Mouse (Mus musculus): ENCODE results near the gene Synpo2. TPM values are rescaled to one million over a fixed set of nuclear protein-coding genes. Genes with fewer than 3 reads are reported as not detected.

Gene Synpo2
- polyA plus RNA-seq, 1 experiment from 2014 or later, result 1.1 TPM

- Histone ChIP-seq H3K27me3 (replicated peaks; ENCODE audit: control insufficient read depth, insufficient read depth, low read length) (no peaks in the 10 kb centered on the region), H3K9ac (ENCODE audit: low read length) (no peak overlapping the region), H3K36me3 (ENCODE audit: control insufficient read depth, insufficient read depth, low read length) (no peaks in the 10 kb centered on the region), H3K27ac (ENCODE audit: low read depth, low read length) (no peak overlapping the region), H3K9me3 (replicated peaks; ENCODE audit: control insufficient read depth, low read length) (no peaks in the 10 kb centered on the region), H3K4me2 (ENCODE audit: low read length) (no peak overlapping the region), H3K4me1 (ENCODE audit: control insufficient read depth, insufficient read depth, low read length) (no peaks in the 10 kb centered on the region), H3K4me3 (ENCODE audit: low read depth, low read length) (no peak overlapping the region)
- ATAC-seq, result no peak
- WGBS, result 68% methylated on average over 1 of the region's 1 CpGs
- no peak for DNase-seq (ENCODE audit: low spot score)
These were observed 71.8 kb downstream of the Synpo2 start for GRCm38 (mm10) chr3:123164183-123164582.

DNA sequence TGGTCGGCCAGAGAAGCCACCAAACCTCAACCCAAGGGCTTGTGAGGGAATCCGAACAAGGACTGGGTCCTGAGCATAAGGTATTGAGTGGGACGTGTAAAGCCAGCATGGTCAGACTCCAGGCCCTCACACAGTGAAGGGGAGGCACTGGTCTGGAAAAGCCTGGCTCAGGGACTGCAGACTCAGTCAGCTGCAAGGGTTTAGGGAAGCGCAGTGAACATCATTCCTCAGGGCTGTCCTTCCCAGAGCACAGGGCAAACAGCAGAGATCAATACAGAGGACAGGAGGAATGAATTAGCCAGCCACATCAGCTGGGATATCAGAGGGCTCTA, 72.8 kb downstream of the Synpo2 start:
- WGBS, result 59% methylated on average over 4 of the region's 4 CpGs
- ATAC-seq, result no peak
- no peak for DNase-seq (ENCODE audit: low spot score)
- H3K27ac ChIP-seq (ENCODE audit: low read depth, low read length), result no peak overlapping the region
- H3K36me3 ChIP-seq (ENCODE audit: control insufficient read depth, insufficient read depth, low read length), result no peaks in the 10 kb centered on the region
- H3K4me2 ChIP-seq (ENCODE audit: low read length), result no peak overlapping the region
- no peaks in the 10 kb centered on the region for H3K4me1 ChIP-seq (ENCODE audit: control insufficient read depth, insufficient read depth, low read length)
- no peak overlapping the region for H3K9ac ChIP-seq (ENCODE audit: low read length)
- H3K4me3 ChIP-seq (ENCODE audit: low read depth, low read length), result no peak overlapping the region
- no peaks in the 10 kb centered on the region for H3K9me3 ChIP-seq (replicated peaks; ENCODE audit: control insufficient read depth, low read length)
- no peaks in the 10 kb centered on the region for H3K27me3 ChIP-seq (replicated peaks; ENCODE audit: control insufficient read depth, insufficient read depth, low read length)

GRCm38 (mm10) chr3:123162289-123163191, 73.4 kb downstream of the Synpo2 start:
- 45% methylated on average over 6 of the region's 6 CpGs for WGBS
- DNase-seq (ENCODE audit: low spot score) (no peak), ATAC-seq (no peak)
- no peaks in the 10 kb centered on the region for H3K4me1 ChIP-seq (ENCODE audit: control insufficient read depth, insufficient read depth, low read length)
- no peak overlapping the region for H3K4me3 ChIP-seq (ENCODE audit: low read depth, low read length)
- H3K27ac ChIP-seq (ENCODE audit: low read depth, low read length), result no peak overlapping the region
- H3K27me3 ChIP-seq (replicated peaks; ENCODE audit: control insufficient read depth, insufficient read depth, low read length), result no peaks in the 10 kb centered on the region
- no peak overlapping the region for H3K4me2 ChIP-seq (ENCODE audit: low read length)
- H3K9ac ChIP-seq (ENCODE audit: low read length), result no peak overlapping the region
- no peaks in the 10 kb centered on the region for H3K9me3 ChIP-seq (replicated peaks; ENCODE audit: control insufficient read depth, low read length)
- H3K36me3 ChIP-seq (ENCODE audit: control insufficient read depth, insufficient read depth, low read length), result no peaks in the 10 kb centered on the region

DNA sequence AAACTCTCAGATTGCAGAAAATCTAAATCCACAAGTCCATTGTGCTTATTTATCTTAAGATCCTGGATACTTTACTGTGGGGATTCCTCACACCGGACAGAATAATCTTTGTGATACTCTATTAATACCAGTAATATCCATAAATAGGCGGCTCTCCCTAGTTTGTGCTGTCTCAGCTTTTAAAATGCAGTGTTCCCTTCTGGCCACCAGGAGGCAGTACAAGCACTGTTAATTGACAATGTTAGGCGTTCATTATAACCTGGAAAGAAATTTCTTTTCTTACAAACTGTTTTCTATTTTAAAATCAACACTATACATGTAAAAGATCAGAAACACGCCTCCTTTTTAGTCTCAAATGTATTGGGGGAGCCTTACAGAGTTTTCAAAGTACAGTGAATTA, 75.2 kb downstream of the Synpo2 start:
- H3K27me3 ChIP-seq (replicated peaks; ENCODE audit: control insufficient read depth, insufficient read depth, low read length), result no peaks in the 10 kb centered on the region
- H3K4me3 ChIP-seq (ENCODE audit: low read depth, low read length), result no peak overlapping the region
- H3K9ac ChIP-seq (ENCODE audit: low read length), result no peak overlapping the region
- H3K4me1 ChIP-seq (ENCODE audit: control insufficient read depth, insufficient read depth, low read length), result no peaks in the 10 kb centered on the region
- no peaks in the 10 kb centered on the region for H3K9me3 ChIP-seq (replicated peaks; ENCODE audit: control insufficient read depth, low read length)
- no peak overlapping the region for H3K27ac ChIP-seq (ENCODE audit: low read depth, low read length)
- peak; percentile 74 for DNase-seq (ENCODE audit: low spot score)
- H3K36me3 ChIP-seq (ENCODE audit: control insufficient read depth, insufficient read depth, low read length), result no peaks in the 10 kb centered on the region
- no peak overlapping the region for H3K4me2 ChIP-seq (ENCODE audit: low read length)
- 13% methylated on average over 4 of the region's 4 CpGs for WGBS
- no peak; the same call in 1 of the 2 replicates for ATAC-seq

DNA sequence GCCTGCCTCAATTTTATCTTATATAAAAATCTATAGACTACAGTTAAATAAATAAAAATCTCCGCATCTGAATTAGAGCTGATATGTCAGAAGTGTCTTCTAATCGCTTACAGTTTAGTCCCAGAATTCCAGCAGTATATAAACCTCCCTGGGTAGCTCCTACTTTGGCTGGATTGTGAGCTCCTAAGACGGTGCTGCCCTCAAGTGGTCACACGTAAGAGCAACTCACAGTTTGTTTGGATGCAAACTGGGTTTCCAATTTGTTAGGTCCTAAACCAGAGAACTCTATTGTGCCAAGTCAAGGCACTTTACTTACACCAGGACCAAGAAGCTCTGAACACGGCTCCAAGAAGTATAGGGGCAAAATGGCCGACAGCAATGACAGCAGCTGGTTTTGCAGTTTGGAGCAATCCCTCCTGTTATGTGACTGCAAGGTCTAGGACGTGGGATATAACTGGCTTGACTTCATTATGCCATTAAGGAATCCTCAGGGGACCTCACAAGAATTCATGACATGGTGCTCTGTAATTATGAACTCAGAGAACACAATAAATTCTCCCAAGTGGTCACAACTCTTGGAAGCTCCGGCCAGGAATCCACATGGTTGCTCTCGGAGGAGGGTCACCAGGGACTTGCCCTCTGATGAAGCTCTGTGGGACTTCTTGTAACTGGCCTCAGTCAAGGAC, 76.7 kb downstream of the Synpo2 start:
- ATAC-seq, result peak; percentile 76
- Histone ChIP-seq H3K27me3 (replicated peaks; ENCODE audit: control insufficient read depth, insufficient read depth, low read length) (no peaks in the 10 kb centered on the region), H3K4me2 (ENCODE audit: low read length) (no peak overlapping the region), H3K9me3 (replicated peaks; ENCODE audit: control insufficient read depth, low read length) (no peaks in the 10 kb centered on the region), H3K4me1 (ENCODE audit: control insufficient read depth, insufficient read depth, low read length) (no peaks in the 10 kb centered on the region), H3K36me3 (ENCODE audit: control insufficient read depth, insufficient read depth, low read length) (no peaks in the 10 kb centered on the region), H3K27ac (ENCODE audit: low read depth, low read length) (no peak overlapping the region), H3K4me3 (ENCODE audit: low read depth, low read length) (no peak overlapping the region), H3K9ac (ENCODE audit: low read length) (no peak overlapping the region)
- DNase-seq (ENCODE audit: low spot score), result peak; percentile 80
- 43% methylated on average over 9 of the region's 9 CpGs for WGBS

GRCm38 (mm10) chr3:123158579-123158978, 77.4 kb downstream of the Synpo2 start:
- H3K4me1 ChIP-seq (ENCODE audit: control insufficient read depth, insufficient read depth, low read length), result no peaks in the 10 kb centered on the region
- H3K4me2 ChIP-seq (ENCODE audit: low read length), result no peak overlapping the region
- H3K27ac ChIP-seq (ENCODE audit: low read depth, low read length), result no peak overlapping the region
- H3K27me3 ChIP-seq (replicated peaks; ENCODE audit: control insufficient read depth, insufficient read depth, low read length), result no peaks in the 10 kb centered on the region
- ATAC-seq, result no peak
- H3K36me3 ChIP-seq (ENCODE audit: control insufficient read depth, insufficient read depth, low read length), result no peaks in the 10 kb centered on the region
- H3K9ac ChIP-seq (ENCODE audit: low read length), result no peak overlapping the region
- DNase-seq (ENCODE audit: low spot score), result no peak
- H3K4me3 ChIP-seq (ENCODE audit: low read depth, low read length), result no peak overlapping the region
- H3K9me3 ChIP-seq (replicated peaks; ENCODE audit: control insufficient read depth, low read length), result no peaks in the 10 kb centered on the region
- WGBS, result 43% methylated on average over 6 of the region's 6 CpGs

GRCm38 (mm10) chr3:123153337-123153736, 82.6 kb downstream of the Synpo2 start:
- Histone ChIP-seq H3K27me3 (replicated peaks; ENCODE audit: control insufficient read depth, insufficient read depth, low read length) (no peaks in the 10 kb centered on the region), H3K4me3 (ENCODE audit: low read depth, low read length) (no peak overlapping the region), H3K36me3 (ENCODE audit: control insufficient read depth, insufficient read depth, low read length) (no peaks in the 10 kb centered on the region), H3K9ac (ENCODE audit: low read length) (no peak overlapping the region), H3K4me2 (ENCODE audit: low read length) (no peak overlapping the region), H3K4me1 (ENCODE audit: control insufficient read depth, insufficient read depth, low read length) (no peaks in the 10 kb centered on the region), H3K27ac (ENCODE audit: low read depth, low read length) (no peak overlapping the region), H3K9me3 (replicated peaks; ENCODE audit: control insufficient read depth, low read length) (no peaks in the 10 kb centered on the region)
- ATAC-seq (no peak), DNase-seq (ENCODE audit: low spot score) (no peak)
- 82% methylated on average over 8 of the region's 8 CpGs for WGBS

- no peaks in the 10 kb centered on the region for H3K27me3 ChIP-seq (replicated peaks; ENCODE audit: control insufficient read depth, insufficient read depth, low read length)
- no peak overlapping the region for H3K9ac ChIP-seq (ENCODE audit: low read length)
- H3K4me3 ChIP-seq (ENCODE audit: low read depth, low read length), result no peak overlapping the region
- H3K36me3 ChIP-seq (ENCODE audit: control insufficient read depth, insufficient read depth, low read length), result no peaks in the 10 kb centered on the region
- no peaks in the 10 kb centered on the region for H3K4me1 ChIP-seq (ENCODE audit: control insufficient read depth, insufficient read depth, low read length)
- ATAC-seq, result no peak
- no peaks in the 10 kb centered on the region for H3K9me3 ChIP-seq (replicated peaks; ENCODE audit: control insufficient read depth, low read length)
- DNase-seq (ENCODE audit: low spot score), result no peak
- H3K27ac ChIP-seq (ENCODE audit: low read depth, low read length), result no peak overlapping the region
- 87% methylated on average over 5 of the region's 5 CpGs for WGBS
- H3K4me2 ChIP-seq (ENCODE audit: low read length), result no peak overlapping the region
These were observed 83.0 kb downstream of the Synpo2 start for GRCm38 (mm10) chr3:123152911-123153310.

GRCm38 (mm10) chr3:123150523-123151135, 85.3 kb downstream of the Synpo2 start:
- Histone ChIP-seq H3K4me3 (ENCODE audit: low read depth, low read length) (no peak overlapping the region), H3K9ac (ENCODE audit: low read length) (no peak overlapping the region), H3K36me3 (ENCODE audit: control insufficient read depth, insufficient read depth, low read length) (no peaks in the 10 kb centered on the region), H3K4me1 (ENCODE audit: control insufficient read depth, insufficient read depth, low read length) (no peaks in the 10 kb centered on the region), H3K9me3 (replicated peaks; ENCODE audit: control insufficient read depth, low read length) (no peaks in the 10 kb centered on the region), H3K27ac (ENCODE audit: low read depth, low read length) (no peak overlapping the region), H3K27me3 (replicated peaks; ENCODE audit: control insufficient read depth, insufficient read depth, low read length) (no peaks in the 10 kb centered on the region), H3K4me2 (ENCODE audit: low read length) (no peak overlapping the region)
- WGBS, result 79% methylated on average over 8 of the region's 8 CpGs
- DNase-seq (ENCODE audit: low spot score) (no peak), ATAC-seq (no peak)
